Mouse (Mus musculus) layer of hippocampus, postnatal 36 days (tissue): ENCODE measurements around the gene Rpap3. TPM values are rescaled to one million over a fixed set of nuclear protein-coding genes. Genes with fewer than 3 reads are reported as not detected.
A peak's percentile ranks its signal among the peaks of the same experiment; 100 is the strongest.
"Not testable (repeated sequence)": the region's sequence is repeated elsewhere in the genome, so short reads cannot be mapped to it uniquely, and the experiment has no call there.

ENCODE experiments used
- DNase-seq, 2 experiments: peaks; one replicate each; pipeline ENCODE4 v3.0.0; 2022
- total RNA-seq, 2 experiments: library from RNA; stranded (reverse); gene quantifications; 2 replicates each; pipeline ENCODE4 v1.2.3; 2021

Rpap3 gene
- total RNA-seq, 2 experiments from 2014 or later = 21.0 to 23.3 TPM

DNA sequence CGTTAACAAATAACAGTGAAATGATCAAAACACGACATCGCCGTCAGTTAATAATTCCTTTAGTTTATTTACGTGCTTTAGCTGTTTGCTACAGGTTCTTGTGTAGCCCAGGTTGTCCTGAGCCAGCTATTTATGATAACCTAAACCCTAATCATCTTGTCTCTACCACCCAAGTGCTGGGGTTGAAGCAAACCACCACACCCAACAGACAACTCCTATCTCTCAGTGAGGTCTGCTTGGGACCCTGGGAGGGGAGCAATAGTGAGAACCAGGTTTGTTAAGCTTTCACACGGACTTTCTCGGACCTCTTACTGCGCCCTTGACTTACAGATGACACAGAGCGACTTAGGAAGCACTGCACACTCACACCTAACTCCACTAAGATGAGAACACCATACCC is 21.5 kb downstream of the Rpap3 start:
- no peak for DNase-seq

DNA sequence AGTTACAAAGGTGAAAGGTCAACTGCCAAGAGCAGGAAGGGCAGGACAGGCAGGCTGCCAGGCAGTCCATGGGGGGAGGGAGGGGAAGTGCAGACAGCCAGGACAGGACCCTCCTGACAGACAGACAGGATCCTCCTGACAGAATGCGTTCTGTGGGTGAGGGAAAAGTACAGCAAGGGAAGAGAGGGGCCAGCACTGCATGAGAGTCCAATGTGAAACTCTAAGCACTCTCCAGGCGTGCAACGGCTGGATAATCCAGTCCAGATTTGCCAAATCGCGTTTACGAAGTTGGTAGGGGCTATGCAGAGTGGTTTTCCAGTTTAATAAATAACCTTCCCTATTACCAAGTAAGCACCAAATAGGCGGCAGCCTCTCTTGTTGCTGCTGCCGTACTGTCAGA is 23.6 kb downstream of the Rpap3 start:
- DNase-seq = no peak

DNA sequence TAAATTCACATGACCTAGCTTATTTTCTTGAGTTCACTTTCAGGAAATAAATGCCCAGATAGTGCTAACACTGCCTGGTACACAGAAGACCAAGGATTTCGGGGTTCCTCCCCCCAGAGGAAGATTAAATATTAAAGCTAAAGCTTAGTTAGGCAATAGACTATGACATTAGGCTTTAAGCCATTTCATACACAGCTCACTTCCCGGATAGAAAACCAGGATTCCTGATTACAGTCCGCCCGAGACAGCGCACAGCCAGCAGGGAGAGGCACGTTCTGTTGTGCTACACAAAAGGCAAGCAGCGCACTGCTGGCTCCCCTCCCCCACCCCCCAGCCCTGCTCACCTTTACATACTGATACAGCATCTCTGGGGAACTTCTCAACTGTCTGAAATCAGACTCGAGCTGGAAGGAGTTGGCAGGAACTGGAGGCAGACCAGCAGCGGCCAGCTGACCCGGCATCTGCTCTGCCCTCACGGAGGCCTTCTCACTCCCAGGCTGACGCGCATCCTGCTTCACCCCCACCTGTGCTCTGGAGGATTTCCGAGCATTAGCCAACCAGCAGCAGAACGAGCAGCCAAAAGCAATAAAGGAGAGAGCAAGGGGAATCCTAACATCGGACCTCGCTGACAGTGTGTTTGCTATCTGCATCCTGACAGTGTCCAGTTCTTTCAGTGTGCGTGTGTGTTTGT is 25.5 kb downstream of the Rpap3 start:
- DNase-seq = no peak

DNA sequence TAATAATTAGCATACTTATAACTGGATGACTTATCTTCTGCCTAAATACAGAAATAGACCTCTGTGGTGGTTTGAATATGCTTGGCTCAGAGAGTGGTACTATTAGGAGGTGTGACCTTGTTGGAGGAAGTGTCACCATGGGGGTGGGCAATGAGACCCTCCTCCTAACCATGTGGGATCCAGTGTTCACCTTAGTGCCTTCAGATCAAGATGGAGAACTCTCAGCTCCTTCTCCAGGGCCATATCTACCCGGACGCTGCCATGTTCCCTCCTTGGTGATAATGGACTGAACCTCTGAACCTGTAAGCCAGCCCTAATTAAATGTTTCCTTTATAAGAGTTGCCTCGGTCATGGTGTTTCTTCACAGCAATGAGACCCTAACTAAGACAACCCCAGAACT is 28.3 kb downstream of the Rpap3 start:
- DNase-seq = no peak

DNA sequence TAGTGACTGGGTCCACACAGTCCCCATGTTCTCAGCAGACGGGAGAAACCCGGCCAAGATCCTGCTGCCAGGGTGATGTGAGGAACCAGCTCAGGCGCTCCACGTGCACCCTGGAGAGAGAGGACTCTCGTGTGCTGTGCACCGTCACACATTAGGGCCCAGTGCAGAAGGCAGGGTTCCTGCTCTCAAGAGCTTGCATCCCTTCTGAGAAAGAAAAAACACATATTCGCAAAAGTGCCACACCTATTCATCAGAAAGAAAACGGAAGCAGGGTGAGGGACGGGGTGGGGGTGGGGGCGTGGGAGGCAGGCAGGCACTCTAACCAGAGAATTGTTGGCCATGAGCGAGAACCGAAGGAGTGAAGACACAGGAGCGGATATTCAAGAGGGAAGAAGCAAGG is 29.7 kb downstream of the Rpap3 start:
- DNase-seq = no peak

DNA sequence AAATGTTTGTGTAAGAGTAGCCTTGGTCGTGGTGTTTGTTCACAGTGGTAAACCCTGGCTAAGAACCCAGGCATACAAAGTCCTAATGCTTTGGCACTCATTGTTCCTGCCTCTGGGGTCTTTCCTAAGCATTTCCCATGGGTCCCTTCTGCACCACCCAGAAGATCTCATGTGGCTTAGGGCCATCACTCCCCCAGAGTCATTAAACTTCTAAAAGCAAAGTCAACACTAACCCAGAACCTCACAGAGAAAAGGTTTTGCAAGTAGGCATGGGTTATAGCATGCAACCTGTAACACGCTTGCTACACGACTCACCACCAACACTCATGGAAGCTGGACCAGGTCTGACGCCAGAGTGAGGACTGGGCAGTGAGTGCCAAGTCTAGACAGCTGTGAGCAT is 31.2 kb downstream of the Rpap3 start:
- DNase-seq = no peak

DNA sequence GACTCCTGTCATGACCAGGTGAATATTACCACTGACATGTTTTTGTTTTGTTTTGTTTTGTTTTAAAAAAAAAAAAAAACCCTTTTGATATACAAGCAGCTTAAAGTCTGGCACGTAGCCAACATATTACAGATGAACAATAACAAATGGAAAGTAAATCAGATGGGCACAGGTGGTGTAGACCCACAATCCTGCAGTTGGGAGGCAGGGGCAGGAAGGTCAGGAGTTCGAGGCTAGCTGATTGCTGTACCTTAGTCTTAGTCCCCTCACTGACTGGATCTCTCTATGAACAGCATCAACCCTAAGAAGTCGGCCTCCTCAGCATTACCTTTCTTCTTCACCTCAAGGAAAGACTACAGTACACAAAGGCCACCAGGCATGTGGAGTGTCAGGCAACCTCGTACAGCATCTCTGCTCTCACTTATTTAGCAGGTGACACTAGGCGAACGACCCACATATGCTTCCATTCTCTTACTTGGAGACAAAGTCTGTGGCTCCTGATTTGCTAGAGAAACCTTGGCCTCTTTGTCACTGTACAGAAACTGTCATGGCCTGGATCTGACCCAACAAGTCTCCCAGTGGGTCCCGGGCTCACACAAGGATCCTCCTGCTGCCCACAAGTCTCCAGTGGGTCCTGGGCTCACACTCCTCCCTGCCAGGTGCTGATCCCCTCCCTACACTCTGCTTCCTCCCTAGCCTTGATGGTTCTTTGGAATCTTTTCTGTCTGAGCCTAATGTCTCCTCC is 32.2 kb downstream of the Rpap3 start:
- no peak for DNase-seq

DNA sequence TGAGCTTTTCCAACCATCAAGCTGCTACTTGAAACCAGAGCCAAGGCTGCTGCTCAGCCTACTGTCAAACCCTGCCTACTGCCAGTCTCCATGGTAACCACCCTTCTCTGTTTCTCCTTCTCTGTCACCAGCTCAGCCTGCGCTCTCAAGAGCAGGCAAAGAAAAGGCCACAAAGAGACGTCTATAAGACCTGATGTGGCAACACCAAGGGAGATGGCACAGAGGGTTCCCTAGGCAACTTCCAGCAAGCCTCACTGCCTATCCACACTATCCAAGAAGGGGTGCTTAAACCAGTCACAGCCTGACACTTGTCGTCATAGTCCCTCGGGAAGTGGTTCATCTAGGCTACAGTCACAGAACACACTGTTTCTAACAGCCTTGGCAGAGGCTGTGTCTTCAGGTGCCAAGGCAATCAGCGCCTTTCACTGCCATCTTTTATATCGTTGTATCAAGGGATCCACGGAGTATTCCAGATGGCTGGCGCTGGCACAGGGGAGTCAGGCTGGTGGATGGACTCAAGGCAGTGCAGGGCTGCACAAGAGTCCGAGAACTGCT is 33.3 kb downstream of the Rpap3 start:
- peak; percentile 69 to 70 for DNase-seq

DNA sequence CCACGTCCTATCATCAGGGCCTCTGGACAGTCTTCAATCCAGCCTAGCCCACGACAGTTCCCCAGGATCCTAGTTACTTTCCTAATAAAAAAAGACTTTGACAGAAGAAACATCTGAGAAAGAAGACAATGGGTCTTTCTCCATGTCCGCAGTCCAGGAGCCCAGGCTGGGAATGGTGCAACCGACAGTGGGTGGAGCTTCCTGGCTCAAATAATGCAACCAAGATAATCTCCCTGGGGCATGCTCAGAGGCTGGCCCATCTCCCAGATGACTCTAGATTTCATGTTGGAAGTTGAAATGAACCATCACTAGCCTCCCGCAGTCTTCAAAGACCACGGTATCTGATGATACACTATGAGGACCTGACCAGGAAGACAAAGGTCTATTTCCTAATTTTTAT is 35.1 kb downstream of the Rpap3 start:
- DNase-seq = no peak

DNA sequence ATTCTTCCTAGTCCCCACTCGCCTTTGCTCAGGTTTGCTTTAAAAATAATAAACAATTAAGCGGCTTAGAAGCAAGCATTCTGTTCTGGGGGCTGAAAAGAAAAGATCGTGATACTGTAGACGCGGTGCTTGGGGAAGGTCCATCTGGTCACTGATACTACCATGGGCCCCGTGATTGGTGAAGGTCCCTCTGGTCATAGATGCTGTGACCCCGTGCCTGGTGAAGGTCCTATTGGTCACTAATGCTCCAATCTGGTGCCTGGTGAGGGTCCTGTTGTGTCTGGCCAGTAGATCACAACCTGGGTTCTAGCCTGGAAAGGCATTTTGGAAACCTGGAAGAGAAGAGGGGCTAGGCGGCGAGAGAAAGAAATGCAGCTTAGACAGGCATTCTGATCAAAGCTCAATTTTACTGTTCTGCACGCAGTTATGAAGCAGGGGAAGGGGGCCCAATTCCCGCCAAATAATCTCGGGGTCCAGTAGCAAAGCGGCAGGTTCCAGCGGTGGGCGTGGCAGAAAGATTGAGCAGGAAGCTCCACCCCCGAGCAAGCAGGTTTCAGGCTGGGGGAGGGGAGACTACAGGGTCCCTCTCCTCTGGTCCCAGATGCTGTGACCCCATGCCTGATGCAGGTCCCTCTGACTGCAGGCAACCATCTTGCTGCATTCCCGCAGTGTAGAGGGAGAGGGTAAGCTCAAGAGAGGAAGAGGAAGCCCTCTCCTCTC is 37.3 kb downstream of the Rpap3 start:
- not testable (repeated sequence) for DNase-seq

DNA sequence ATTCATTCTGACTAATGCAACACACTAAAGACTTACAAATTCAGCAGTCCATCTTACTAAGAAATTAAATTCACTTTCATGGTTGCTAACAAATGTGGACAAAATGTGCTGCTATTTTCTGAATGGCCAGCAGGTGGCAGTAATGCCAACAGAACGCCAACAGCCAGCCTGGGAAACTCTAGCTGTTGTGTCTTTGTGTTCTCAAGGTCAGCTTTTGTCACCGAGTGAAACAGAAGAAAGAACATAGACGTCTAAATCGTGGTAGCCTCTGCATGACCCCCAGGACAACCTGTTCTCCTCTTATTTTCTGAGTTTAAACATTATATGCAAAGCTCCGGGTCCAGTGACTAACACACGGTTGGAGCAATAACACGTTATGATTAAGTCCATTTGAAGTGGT is 38.2 kb downstream of the Rpap3 start:
- peak; percentile 47 to 54 for DNase-seq

DNA sequence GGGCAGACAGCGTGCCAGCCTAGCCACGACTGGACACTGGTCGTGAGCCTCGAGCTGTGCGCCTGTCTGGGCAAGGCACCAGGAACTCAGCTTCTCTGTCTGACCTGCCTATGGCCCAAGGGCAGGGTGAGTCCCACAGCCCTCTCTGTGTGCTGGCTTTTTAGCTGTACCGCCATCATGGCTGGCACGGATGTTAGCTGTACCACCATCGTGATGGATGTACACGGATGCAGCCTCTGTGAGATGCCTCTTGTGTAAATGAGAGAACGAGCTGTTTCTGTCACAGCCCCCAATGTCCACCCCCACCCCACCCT is 39.2 kb downstream of the Rpap3 start:
- no peak for DNase-seq

DNA sequence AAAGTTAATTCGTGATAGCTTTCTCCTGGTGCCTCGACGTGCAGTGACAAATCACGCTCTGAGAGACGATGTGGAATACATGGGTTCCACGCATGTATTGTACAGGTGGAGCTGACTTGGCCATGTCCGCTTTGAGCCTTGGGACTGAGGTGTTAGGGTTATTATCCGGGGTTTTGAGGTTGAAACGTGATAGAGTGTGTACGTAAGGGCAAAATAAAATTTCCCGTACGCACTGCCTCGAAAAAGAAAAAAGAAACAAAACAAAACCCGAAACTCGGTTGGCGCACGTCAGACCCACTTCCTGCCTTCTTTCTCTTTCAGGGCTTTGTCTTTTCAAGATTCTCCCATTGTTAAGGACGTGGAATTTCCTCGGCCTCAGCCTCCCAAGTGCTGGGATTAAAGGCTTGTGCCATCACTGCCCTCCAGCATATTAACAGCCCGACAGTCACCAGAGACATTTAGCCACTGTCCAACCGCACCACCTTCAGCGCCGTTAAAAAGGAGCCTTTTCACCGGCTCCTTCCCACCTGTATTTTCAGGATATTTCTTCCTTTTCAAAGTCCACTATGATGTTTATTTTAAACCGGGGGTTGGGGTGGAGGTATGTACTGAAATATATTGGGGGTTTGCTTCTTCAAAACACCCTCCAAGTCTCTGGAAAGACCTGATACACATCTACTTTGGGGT is 39.7 kb downstream of the Rpap3 start:
- DNase-seq = no peak

DNA sequence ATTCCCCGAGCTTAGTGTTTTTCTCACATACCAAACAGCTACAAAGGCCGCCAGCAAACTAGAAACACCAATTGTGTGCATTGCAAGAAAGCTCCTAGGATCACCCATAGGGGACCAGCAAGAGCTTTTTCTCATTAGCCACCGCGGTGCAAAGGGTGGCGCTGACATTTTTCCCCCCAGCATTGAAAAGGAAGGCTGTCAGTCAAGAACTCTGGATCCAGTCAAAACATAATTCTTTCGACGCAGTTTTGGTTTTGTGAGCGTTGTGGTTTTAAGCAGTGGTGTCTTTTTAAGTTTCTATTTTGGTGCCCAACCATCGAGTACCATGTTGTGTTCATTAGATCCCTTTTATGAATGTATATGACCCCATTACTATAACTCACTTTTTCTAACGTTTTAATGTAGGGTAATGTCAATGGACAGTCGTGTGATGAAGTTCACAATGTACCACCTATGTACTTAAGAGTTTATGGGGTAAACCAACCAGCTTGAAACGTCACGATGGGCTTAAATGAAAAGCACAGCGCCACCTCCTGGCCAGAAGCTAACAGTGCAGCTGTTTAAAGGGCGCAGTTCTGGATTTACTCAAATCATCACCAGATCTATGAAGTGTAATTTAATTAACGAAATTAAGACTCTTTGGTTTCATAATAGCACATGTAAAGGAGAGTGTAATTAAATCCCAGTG is 40.5 kb downstream of the Rpap3 start:
- DNase-seq = no peak

DNA sequence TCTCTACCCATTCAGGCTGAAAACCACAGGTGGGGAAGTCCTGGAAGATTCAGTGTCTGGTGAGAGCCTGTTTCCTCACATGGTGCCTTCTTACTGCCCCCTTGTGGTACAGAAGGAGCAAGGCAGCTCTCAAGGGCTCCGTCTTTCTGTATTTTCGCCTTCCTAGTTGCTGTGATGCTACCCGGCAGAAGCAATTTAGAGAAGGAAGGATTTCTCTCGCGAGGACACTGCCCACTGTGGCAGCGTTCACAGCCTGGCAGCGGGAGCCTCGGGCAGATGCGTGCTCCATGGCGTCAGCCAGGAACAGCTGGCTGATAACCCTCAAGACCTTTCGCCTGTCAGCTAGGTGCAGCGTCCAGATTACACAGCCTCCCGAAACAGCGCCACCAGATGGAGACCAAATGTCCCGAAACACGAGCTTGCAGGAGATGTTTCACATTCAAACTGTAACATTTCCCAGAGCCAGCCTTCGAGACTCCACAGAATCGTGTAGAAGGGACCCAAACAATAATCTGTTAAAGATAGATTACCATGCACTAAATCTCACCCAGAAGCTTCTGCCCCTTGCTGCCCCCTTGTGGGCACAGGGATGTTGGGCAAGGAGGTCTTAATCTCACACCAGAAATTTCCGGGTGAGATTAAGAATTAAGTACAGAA is 41.7 kb downstream of the Rpap3 start:
- DNase-seq = peak; percentile 61 to 62

DNA sequence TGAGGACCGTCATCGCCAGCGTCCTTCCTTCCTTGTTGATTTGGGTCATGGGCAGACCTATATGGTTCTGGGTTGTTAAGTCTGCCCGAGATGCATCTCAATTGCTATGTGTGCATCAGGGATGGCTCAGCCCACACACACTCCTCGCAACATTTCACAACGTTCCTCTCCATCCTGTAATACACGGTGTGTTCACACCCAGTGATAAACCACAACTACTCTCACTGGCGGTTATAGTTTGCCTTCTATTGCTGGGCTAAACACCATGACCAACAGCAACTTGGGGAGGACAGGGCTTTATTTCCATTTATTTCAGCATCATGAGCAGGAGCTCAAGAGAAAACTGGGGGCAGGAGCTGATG is 46.9 kb downstream of the Rpap3 start:
- no peak for DNase-seq

DNA sequence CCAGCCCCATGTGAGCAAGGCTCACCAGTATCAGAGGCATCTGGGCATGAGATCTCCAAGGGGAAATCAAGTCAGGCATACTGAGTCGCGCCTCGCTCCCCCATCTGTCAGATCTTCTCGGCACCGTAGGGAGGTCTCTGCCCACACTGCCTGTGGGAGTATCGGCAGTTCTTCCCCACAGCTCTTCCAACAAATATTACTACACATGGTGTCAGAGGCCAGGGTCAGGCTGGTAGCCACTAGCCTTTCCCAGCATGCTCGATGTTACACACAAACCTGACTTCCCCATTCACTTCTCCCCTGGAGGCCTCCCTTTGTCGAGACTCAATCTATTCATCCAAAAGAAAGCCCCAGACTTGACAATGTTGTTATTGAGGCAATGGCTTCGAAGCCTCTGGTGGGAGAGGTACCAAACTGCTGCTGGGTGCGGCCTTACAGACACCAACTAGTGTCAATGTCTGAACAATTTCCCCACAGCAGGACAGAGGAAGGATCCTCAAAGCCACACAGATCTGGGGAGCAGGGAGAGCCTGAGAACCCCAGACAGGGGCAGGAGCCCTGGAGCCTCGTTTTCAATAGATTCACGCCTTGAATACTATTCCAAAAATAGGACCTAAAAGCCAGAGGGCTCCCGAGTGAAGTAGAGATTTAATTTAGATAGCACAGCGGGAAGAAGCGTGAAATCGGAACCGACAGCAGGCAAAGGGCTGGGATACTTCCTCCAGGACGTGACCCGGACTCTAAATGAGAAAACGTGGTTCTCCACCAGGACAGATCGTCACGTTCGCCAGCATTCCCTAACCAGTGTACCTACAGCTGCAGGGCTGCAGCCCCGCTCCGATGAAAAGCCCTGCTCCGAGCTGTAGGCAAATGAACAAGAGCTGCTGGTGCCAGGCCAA is 47.5 kb downstream of the Rpap3 start:
- no peak for DNase-seq

DNA sequence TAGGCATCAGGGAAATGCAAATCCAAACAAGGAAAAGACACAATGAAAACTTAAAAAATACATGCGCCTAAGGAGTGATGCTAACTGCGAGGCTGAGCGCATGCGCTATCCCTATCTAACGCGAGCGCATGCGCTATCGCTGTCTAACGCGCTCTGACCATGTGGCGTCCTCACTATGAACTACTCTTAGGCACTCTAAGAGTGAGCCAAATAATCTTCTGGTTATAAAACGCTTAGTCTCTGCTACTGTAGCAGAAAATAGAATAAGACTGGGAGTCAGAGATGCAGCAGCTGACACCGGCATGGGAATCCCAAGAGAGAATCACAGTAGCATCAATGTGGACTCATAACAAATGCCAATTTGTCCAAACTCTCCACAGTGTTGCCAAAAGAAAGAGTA is 48.2 kb downstream of the Rpap3 start:
- DNase-seq = no peak

DNA sequence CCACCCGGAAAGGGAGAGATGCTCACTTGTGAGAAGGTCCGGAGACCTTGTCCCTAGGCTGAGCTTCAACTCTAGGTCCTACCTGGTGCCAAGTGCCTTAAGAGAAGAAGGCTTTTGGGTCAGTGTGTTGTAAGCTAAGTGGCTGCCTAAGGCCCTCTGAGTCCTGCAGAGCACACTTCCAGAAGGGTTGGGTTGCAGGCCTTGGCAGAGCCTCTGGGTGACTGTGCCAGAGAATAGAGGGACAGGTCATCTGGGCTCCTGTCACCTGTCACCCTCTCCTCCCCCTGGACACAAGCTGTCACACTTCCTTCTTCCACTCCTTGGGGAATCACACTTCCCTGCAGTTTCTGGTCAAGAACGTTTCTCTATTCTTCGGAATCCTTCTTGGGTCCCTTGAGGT is 55.9 kb downstream of the Rpap3 start:
- no peak for DNase-seq

DNA sequence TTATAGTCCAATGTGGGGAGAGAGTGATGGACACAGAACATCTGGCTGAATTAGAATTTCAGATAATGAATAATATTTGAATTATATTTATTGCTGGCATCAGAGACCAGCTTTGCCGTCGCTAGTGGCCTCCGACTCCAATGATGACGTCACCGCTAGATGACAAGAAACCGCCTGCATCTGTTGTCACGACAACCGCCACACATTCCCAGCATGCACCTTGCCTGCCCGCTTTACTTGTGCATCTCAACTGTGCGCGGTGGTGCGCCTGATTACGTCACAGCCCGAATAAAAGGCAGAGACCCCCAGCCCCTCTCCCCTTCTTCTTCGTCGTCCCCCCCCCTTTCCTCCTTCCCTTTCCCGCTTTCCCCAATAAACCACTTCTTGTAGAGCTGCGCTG is 57.4 kb downstream of the Rpap3 start:
- peak; percentile 39 to 46 for DNase-seq

DNA sequence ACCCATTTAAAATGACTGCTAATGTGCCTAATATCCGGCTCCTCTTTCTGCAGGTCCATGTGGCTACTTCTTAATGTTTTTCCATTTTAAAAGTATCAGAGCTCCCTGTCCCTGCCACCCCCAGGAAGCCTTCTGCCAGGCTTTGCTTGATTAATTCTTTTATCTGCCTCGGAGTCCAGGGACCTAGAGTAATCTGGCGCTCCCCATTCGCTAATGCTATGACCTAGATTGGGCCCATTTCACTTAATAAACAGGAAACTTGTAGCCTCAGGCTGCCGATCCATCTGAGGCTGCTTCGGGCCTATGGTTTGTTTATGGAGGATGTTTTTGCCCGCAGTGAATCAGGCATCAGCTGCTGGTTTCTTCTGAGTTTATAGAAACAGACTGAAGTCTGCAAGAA is 59.2 kb downstream of the Rpap3 start:
- no peak for DNase-seq
